Mouse (Mus musculus): ENCODE measurements around the gene Cfap20. TPM values are rescaled to one million over a fixed set of nuclear protein-coding genes. Genes with fewer than 3 reads are reported as not detected.
"Not testable (repeated sequence)": the region's sequence is repeated elsewhere in the genome, so short reads cannot be mapped to it uniquely, and the experiment has no call there.

Cfap20 gene
- polyA plus RNA-seq, 1 experiment from 2014 or later, result 135 TPM

DNA sequence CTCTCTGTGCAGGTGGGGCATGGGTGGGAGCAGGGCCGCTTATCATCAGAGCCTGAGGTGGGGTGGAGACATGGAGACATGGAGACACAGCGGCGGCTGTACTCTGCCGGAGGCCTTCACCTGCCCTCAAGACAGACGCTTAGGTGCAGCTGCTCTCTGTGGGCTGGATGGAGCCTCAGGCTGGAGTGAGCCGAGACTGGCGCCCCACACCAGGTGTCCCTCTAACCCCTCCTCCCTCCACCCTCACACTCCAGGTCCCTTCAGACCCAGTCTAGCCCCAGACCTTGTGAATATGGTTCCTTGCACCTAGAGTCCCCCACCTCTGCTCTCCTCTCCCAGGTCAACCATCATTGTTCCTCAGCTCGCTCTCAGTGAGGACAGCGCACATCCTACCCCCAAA lies 35.5 kb downstream of the Cfap20 start:
- Histone ChIP-seq H3K27me3 (ENCODE audit: insufficient read depth, poor library complexity, severe bottlenecking) (no peaks in the 10 kb centered on the region), H3K4me3 (no peak overlapping the region), H3K27ac (peak overlapping the region; percentile 42; the same call in 1 of the 2 replicates), H3K36me3 (no peaks in the 10 kb centered on the region), H3K9me3 (no peaks in the 10 kb centered on the region), H3K4me1 (replicated peaks) (peaks cover 50% of the 10 kb centered on the region)
- DNase-seq (ENCODE audit: low spot score), result no peak
- 81% methylated on average over 9 of the region's 9 CpGs for WGBS

DNA sequence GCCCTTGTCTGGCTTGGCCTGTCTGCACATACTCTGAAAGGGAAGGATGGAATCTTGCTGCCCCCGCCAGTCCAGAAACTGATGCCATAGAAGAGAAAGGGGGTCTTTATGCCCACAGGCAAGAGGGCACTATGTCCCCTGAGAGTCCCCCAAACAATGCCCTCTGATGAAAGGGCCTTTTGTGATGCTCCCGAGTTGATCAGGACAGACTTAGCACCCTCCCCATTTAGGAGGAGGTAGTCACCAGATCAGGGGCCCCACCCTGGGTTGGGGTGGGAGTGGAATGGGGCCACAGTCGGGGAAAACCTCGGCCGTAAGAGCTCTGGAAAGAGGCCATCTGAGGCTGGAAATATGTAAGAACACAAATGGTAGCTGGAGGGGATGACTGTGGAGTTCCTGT lies 37.5 kb downstream of the Cfap20 start:
- WGBS, result 54% methylated on average over 5 of the region's 5 CpGs
- no peak for DNase-seq (ENCODE audit: low spot score)
- no peaks in the 10 kb centered on the region for H3K36me3 ChIP-seq
- no peak overlapping the region for H3K4me3 ChIP-seq
- H3K27me3 ChIP-seq (ENCODE audit: insufficient read depth, poor library complexity, severe bottlenecking), result no peaks in the 10 kb centered on the region
- no peaks in the 10 kb centered on the region for H3K9me3 ChIP-seq
- peak overlapping the region; percentile 67 for H3K27ac ChIP-seq
- H3K4me1 ChIP-seq (replicated peaks), result peaks cover 53% of the 10 kb centered on the region

DNA sequence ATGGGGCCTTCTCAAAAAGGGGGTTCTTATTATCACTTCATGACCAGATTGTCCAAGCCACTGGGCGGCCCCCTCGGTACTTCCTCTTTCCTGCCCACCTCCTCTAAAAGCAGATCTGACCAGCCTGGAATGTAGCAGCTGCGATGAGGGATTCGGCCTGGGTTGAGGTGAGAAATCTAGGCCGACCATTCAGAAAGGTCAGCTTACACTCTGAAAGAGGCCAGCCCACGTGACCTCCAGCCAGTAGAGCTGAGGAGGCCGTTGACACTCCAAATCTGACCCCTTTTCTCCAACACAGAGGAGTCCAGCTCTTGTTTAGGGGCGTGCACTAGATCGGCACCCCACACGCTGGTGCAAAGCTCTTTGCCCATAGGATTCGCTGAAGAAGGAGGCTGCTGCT lies 37.9 kb downstream of the Cfap20 start:
- H3K9me3 ChIP-seq, result no peaks in the 10 kb centered on the region
- DNase-seq (ENCODE audit: low spot score), result no peak
- H3K27ac ChIP-seq, result peak overlapping the region; percentile 67
- H3K27me3 ChIP-seq (ENCODE audit: insufficient read depth, poor library complexity, severe bottlenecking), result no peaks in the 10 kb centered on the region
- WGBS, result 63% methylated on average over 11 of the region's 11 CpGs
- peaks cover 53% of the 10 kb centered on the region for H3K4me1 ChIP-seq (replicated peaks)
- no peak overlapping the region for H3K4me3 ChIP-seq
- H3K36me3 ChIP-seq, result no peaks in the 10 kb centered on the region

DNA sequence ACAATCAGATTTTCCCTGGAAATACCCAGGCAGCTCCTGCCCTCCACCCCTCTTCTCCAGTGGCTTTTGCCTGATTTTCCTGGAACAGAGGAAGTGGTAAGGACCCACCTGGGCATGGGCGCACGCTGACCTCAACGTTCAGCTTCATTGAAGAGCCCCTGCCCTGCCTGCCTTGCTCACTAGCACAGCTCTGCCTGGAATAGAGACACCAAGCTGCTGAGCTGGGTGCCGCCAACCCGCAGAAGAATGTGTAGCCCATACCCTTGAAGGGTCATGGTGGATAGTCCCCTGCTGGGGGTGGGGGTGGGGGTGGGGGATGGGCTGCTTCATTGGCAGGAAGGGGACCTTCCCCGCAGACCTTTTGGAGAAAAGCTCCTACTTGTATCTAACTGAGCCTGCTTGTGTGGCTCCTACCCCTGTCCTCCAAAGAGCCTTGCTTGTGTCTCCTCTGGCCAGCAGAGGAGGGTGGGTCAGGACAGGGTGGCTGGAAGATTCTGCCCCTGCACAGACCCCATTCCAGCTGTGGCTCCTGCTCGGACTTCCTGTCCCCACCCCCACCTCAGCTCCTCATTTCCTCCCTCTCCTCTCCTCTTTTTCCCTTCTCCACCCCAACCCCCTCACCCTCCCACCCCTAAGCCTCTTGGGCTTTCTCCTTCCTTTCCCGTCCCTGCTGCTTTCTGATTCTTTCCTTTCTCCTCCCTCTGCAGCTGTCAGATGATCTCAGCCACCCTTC lies 39.3 kb downstream of the Cfap20 start:
- Histone ChIP-seq H3K27ac (peak overlapping the region; percentile 78), H3K4me3 (no peak overlapping the region), H3K27me3 (ENCODE audit: insufficient read depth, poor library complexity, severe bottlenecking) (no peaks in the 10 kb centered on the region), H3K4me1 (replicated peaks) (peaks cover 49% of the 10 kb centered on the region), H3K36me3 (no peaks in the 10 kb centered on the region), H3K9me3 (no peaks in the 10 kb centered on the region)
- no peak for DNase-seq (ENCODE audit: low spot score)
- 48% methylated on average over 8 of the region's 8 CpGs for WGBS

DNA sequence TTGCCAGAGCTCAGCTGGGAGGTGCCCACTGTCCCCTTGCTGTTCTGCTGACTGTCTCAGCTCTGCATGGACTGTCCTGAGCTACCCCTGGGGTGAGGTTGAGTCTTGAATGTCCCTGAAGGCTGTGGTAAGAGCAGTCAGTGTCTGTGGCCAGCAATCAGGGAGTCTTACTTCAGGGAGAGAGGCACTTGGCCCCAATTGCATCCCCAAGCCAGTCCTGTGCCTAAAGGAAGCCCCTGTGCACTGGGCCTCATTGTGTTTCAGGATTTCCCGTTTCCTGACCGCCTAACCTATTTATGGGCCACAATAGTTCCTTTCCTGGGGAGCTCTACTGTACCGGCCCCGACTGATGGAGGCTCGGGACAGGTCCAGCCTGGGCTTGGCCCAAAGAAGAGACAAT lies 42.1 kb downstream of the Cfap20 start:
- WGBS, result 76% methylated on average over 5 of the region's 5 CpGs
- Histone ChIP-seq H3K27me3 (ENCODE audit: insufficient read depth, poor library complexity, severe bottlenecking) (no peaks in the 10 kb centered on the region), H3K4me1 (replicated peaks) (peaks cover 35% of the 10 kb centered on the region), H3K27ac (peak overlapping the region; percentile 71), H3K4me3 (no peak overlapping the region), H3K36me3 (no peaks in the 10 kb centered on the region), H3K9me3 (no peaks in the 10 kb centered on the region)
- DNase-seq (ENCODE audit: low spot score), result no peak

DNA sequence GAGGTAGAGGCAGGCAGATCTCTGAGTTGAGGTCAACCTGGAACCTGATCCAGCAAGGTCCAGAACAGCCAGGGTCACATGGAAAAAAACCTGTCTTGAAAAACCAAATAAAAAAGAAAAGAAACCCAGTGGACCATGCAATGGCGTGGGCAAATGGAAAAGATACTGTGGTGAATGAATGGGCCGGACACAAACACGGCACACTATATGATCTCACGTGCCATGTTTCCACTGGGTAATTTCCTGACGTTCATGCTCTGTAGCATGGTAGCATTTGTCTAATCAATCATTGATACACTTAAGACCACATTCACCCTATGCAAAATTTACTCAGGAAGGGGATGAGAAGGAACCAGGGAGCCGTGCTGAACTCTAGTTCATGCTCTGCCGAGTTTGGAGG lies 43.6 kb downstream of the Cfap20 start:
- 86% methylated on average over 7 of the region's 7 CpGs for WGBS
- Histone ChIP-seq H3K27ac (no peak overlapping the region), H3K9me3 (no peaks in the 10 kb centered on the region), H3K4me1 (replicated peaks) (peaks cover 20% of the 10 kb centered on the region), H3K4me3 (no peak overlapping the region), H3K36me3 (no peaks in the 10 kb centered on the region), H3K27me3 (ENCODE audit: insufficient read depth, poor library complexity, severe bottlenecking) (no peaks in the 10 kb centered on the region)
- DNase-seq (ENCODE audit: low spot score), result no peak

DNA sequence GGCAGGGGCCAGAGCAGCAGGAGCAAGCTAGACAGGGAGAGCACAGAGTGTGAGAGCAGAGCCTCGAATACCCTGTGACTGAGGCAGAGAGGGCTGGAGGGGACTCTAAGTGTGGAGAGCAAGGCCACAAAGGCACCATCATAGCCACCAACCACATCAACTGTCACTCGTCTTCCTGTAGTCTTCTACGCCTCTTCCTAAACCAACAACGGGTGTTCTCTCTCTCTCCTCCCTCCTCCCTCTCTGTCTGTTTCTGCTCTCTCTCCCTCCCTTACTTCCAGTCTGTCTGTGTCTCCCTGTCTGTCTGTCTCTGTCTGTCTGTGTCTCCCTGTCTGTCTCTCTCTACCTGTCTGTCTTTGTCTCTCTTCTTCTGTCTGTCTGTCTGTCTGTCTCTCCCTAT lies 44.4 kb downstream of the Cfap20 start:
- 0 out of 2 replicates have a peak overlapping the region, but pooled peaks have one; percentile 29 for H3K27ac ChIP-seq
- H3K4me1 ChIP-seq (replicated peaks), result peaks cover 12% of the 10 kb centered on the region
- H3K36me3 ChIP-seq, result no peaks in the 10 kb centered on the region
- H3K4me3 ChIP-seq, result no peak overlapping the region
- no peaks in the 10 kb centered on the region for H3K9me3 ChIP-seq
- WGBS, result 67% methylated on average over 4 of the region's 4 CpGs
- DNase-seq (ENCODE audit: low spot score), result no peak
- no peaks in the 10 kb centered on the region for H3K27me3 ChIP-seq (ENCODE audit: insufficient read depth, poor library complexity, severe bottlenecking)

DNA sequence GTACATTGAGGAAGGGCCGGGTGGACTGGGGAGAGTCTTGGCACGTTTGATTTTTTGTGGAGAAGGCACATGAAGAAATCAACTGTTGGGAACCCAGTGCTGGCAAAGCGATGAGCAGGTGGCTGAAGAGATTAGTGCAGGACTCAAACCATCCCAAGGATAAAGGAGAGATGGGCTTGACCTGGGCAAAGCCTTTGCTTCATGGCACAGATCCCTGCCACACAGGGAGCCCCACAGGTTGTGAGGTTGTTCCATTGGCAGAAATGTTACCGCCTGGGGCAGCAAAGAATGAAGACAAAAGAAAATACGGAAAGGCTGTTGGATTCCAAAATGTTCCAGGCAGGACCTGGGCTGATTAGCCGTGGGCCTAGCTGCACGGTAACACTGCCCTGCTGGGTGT lies 46.7 kb downstream of the Cfap20 start:
- H3K9me3 ChIP-seq, result no peaks in the 10 kb centered on the region
- H3K4me1 ChIP-seq (replicated peaks), result peaks cover 3% of the 10 kb centered on the region; the same call in 1 of the 2 replicates
- no peak overlapping the region for H3K27ac ChIP-seq
- no peak overlapping the region for H3K4me3 ChIP-seq
- H3K36me3 ChIP-seq, result no peaks in the 10 kb centered on the region
- 81% methylated on average over 7 of the region's 7 CpGs for WGBS
- H3K27me3 ChIP-seq (ENCODE audit: insufficient read depth, poor library complexity, severe bottlenecking), result no peaks in the 10 kb centered on the region
- DNase-seq (ENCODE audit: low spot score), result no peak

DNA sequence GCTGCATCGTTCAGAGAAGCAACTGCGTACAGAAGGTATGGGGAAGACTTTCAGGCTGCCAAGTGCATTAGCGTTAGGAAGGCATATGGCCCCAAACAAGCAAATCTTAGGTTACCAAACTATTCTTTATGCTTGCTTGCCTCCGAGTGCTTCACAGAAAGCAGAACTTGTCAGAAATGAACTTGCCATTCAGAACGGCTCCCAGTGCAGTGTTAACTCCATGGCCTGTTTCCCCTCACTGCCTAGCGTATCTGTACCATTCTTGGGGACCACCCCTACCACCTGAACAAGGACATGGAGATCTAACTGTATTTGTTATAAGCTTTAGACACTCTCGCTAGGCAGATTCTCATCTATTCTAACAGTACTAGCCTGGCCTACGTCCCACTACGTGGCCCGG lies 47.4 kb downstream of the Cfap20 start:
- H3K4me3 ChIP-seq, result no peak overlapping the region
- H3K36me3 ChIP-seq, result no peaks in the 10 kb centered on the region
- no peaks in the 10 kb centered on the region; the same call in 1 of the 2 replicates for H3K4me1 ChIP-seq (replicated peaks)
- no peaks in the 10 kb centered on the region for H3K9me3 ChIP-seq
- H3K27ac ChIP-seq, result no peak overlapping the region
- no peak for DNase-seq (ENCODE audit: low spot score)
- no peaks in the 10 kb centered on the region for H3K27me3 ChIP-seq (ENCODE audit: insufficient read depth, poor library complexity, severe bottlenecking)
- WGBS, result 89% methylated on average over 10 of the region's 10 CpGs

DNA sequence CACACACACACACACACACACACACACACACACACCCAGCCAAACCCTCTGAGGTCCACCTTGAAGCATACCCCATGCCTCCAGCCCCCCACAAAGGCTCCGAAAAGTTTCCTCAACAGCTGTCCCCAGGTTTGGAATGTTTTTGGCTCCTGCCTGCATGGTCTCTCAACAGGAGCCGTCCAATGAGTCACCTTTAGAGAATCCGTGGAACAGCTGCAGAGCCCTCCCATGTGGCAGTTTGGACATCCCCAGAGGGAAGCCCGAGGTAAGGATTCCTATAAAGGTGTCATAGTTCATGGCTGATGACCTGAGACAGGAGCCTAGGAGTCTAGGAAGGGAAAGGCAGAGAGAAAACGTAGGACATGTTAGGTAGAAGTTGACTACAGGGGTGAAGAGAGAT lies 48.6 kb downstream of the Cfap20 start:
- no peaks in the 10 kb centered on the region for H3K36me3 ChIP-seq
- H3K27me3 ChIP-seq (ENCODE audit: insufficient read depth, poor library complexity, severe bottlenecking), result no peaks in the 10 kb centered on the region
- H3K4me3 ChIP-seq, result no peak overlapping the region
- no peak for DNase-seq (ENCODE audit: low spot score)
- no peaks in the 10 kb centered on the region for H3K9me3 ChIP-seq
- H3K27ac ChIP-seq, result no peak overlapping the region
- WGBS, result 76% methylated on average over 5 of the region's 5 CpGs
- H3K4me1 ChIP-seq (replicated peaks), result no peaks in the 10 kb centered on the region; the same call in 1 of the 2 replicates

DNA sequence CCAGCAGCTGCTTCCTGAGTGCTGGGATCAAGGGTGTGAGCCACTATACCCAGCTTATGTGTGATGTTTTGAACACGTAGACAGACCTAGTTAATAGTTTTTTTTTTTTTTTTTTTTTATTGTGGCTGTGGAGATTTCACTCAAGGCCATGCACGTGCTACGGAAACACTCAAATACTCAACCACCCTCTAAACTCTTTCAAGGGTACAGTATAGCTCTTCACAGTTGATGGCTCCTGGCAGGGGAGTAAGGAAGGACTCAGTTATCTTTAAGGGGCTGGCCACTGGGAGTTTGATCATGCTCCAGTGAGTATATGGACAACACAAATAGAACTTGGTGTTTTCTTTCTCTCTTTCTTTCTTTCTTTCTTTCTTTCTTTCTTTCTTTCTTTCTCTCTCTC lies 50.2 kb downstream of the Cfap20 start:
- no peaks in the 10 kb centered on the region for H3K4me1 ChIP-seq (replicated peaks)
- WGBS, result 84% methylated on average over 3 of the region's 3 CpGs
- H3K27ac ChIP-seq, result no peak overlapping the region
- no peaks in the 10 kb centered on the region for H3K36me3 ChIP-seq
- H3K9me3 ChIP-seq, result no peaks in the 10 kb centered on the region
- no peaks in the 10 kb centered on the region for H3K27me3 ChIP-seq (ENCODE audit: insufficient read depth, poor library complexity, severe bottlenecking)
- H3K4me3 ChIP-seq, result no peak overlapping the region
- DNase-seq (ENCODE audit: low spot score), result no peak

DNA sequence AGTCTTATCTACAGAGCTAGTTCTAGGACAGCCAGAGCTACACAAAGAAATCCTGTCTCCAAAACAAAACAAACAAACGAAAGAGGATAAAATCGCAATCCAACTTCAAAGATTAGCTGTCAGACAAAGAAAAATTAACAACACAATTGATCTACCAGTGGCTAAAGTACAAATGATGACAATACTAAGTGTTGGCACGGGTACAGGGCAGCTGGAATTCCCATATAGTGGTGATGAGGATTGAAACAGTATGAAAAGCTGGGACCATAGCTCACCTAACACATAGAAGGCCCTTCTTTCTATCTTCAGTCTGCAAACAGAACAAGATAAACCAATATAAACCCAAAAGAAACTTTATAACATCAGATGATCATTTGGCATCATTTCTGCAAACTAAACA lies 53.1 kb downstream of the Cfap20 start:
- DNase-seq (ENCODE audit: low spot score), result no peak
- Histone ChIP-seq H3K27me3 (ENCODE audit: insufficient read depth, poor library complexity, severe bottlenecking) (no peaks in the 10 kb centered on the region), H3K4me1 (replicated peaks) (peaks cover 12% of the 10 kb centered on the region), H3K9me3 (no peaks in the 10 kb centered on the region), H3K36me3 (no peaks in the 10 kb centered on the region), H3K4me3 (no peak overlapping the region), H3K27ac (no peak overlapping the region)
- WGBS, result 85% methylated on average over 3 of the region's 3 CpGs

DNA sequence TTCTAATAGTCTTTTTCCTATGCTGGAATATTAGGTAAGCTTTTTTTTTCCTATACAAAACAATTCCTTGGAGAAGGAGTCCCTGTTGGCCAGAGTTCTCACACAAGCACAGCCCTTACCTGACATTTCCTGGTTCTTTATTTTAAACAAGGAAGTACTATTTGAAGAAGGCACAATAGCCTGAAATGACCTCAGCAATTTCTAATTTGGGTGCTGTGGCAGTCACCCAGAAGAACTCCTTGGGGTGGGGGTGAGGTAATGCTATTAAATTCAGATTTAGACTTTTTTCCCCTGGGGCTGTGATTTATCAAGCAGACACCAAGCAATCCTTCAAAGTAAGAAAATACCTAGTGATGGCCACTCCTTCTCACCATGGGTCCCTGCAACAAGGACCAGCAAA lies 53.7 kb downstream of the Cfap20 start:
- H3K27ac ChIP-seq, result no peak overlapping the region

DNA sequence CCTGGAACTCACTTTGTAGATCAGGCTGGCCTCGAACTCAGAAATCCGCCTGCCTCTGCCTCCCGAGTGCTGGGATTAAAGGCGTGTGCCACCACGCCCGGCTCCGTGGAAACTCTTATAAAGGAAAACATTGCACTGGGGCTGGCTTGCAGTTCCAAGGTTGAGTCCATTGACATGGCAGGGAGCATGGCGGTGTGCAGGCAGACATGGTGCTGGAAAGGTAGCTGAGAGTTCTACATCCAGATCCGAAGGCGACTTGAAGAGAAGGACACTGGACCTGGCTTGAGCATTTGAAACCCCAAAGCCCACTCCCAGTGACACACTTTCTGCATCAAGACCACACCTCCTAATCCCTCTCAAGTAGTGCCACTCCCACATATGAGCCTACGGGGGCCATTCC lies 55.7 kb downstream of the Cfap20 start:
- not testable (repeated sequence) for H3K4me3 ChIP-seq; H3K9me3 ChIP-seq; DNase-seq (ENCODE audit: low spot score); H3K36me3 ChIP-seq; H3K27ac ChIP-seq; H3K27me3 ChIP-seq (ENCODE audit: insufficient read depth, poor library complexity, severe bottlenecking)
- H3K4me1 ChIP-seq (replicated peaks), result peaks cover 12% of the 10 kb centered on the region
- WGBS, result 94% methylated on average over 11 of the region's 11 CpGs

More for the DNA sequence above, 53.7 kb downstream of the Cfap20 start:
- H3K9me3 ChIP-seq, result no peaks in the 10 kb centered on the region
- H3K4me1 ChIP-seq (replicated peaks), result peaks cover 12% of the 10 kb centered on the region
- DNase-seq (ENCODE audit: low spot score), result no peak
- H3K4me3 ChIP-seq, result no peak overlapping the region
- H3K36me3 ChIP-seq, result no peaks in the 10 kb centered on the region
- H3K27me3 ChIP-seq (ENCODE audit: insufficient read depth, poor library complexity, severe bottlenecking), result no peaks in the 10 kb centered on the region

Data from hindbrain, embryonic 10.5 days (tissue).